Comparison of ENCODE assay signal across 17 mouse cellular contexts in genomic region chr2:30906641-30907040, GRCm38 (mm10). TPM values are rescaled to one million over a fixed set of nuclear protein-coding genes. Genes with fewer than 3 reads are reported as not detected.
"Had no signal": no experiment of that assay in that cellular context is flagged by ENCODE, and none has a peak within 500 bp of the region (broad histone marks: within the 10 kb centered on the region; RNA-seq: fewer than 3 reads in every experiment).

No protein-coding gene starts in this region.

- H3K27ac ChIP-seq: liver, embryonic 14.5 days; midbrain, embryonic 10.5 days; midbrain, embryonic 13.5 days; midbrain, embryonic 15.5 days; neural tube, embryonic 13.5 days; stomach, embryonic 15.5 days; stomach, postnatal 0 days had no signal

- H3K9me3 ChIP-seq: midbrain, embryonic 10.5 days; midbrain, embryonic 13.5 days; midbrain, embryonic 15.5 days; neural tube, embryonic 13.5 days; stomach, embryonic 15.5 days had no signal

- ATAC-seq: midbrain, embryonic 13.5 days; midbrain, embryonic 15.5 days had no signal

- H3K36me3 ChIP-seq: midbrain, embryonic 10.5 days; midbrain, embryonic 13.5 days; midbrain, embryonic 15.5 days; neural tube, embryonic 13.5 days; stomach, embryonic 15.5 days had no signal

- H3K9ac ChIP-seq: liver, embryonic 14.5 days; lung, embryonic 14.5 days; midbrain, embryonic 13.5 days; midbrain, embryonic 15.5 days; neural tube, embryonic 13.5 days; stomach, embryonic 15.5 days had no signal

- H3K4me2 ChIP-seq: lung, embryonic 14.5 days; midbrain, embryonic 13.5 days; midbrain, embryonic 15.5 days; neural tube, embryonic 13.5 days; stomach, embryonic 15.5 days had no signal

- H3K4me3 ChIP-seq: midbrain, embryonic 10.5 days; midbrain, embryonic 13.5 days; midbrain, embryonic 15.5 days; myocyte; neural tube, embryonic 13.5 days; stomach, embryonic 15.5 days had no signal

- DNase-seq: lung, adult 18-20 months; lung, embryonic 14.5 days; lung, postnatal 10 days; lung, postnatal 4 days; right cerebral cortex, postnatal 14 days; thymus, adult 2 months; thymus, postnatal 25 days; thymus, postnatal 4 days had no signal

RNA-seq across cellular contexts. Expression of gene Ptges, which starts 23.0 kb away (rescaled TPM):
- total RNA-seq: neutrophil, adult 5-6 weeks had no signal
